ENCODE assay signal across 9 mouse cellular contexts in the genomic region with DNA sequence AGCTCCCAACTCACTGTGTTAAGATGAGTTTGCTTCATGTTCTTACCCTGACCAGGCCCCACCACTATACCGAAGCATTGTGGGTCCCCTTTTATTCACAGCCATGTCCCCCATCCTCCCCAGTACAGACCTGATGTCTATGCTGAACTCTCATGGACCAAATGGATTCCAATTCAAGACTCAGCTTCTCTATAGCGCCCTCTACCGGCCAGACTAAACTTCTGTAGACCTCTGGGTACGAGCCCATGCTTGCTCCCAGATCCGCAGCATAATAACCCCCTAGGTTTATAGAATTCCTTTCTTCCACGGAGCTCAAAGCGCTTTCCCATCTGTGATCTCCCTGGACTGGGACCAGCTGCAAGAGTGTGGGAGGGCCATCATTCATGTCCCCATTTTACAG. TPM values are rescaled to one million over a fixed set of nuclear protein-coding genes. Genes with fewer than 3 reads are reported as not detected.
A peak's percentile ranks its signal among the peaks of the same experiment; 100 is the strongest.
DNase-seq lines count a peak whose midpoint lies in the region; ATAC-seq and TF ChIP-seq lines count a peak whose summit lies in the region.
"Had no signal": no experiment of that assay in that cellular context is flagged by ENCODE, and none has a peak within 500 bp of the region (broad histone marks: within the 10 kb centered on the region; RNA-seq: fewer than 3 reads in every experiment).

No protein-coding gene starts in this region.

- DNase-seq in embryo, embryonic 10 days (ENCODE audit: low spot score), result peak; percentile 76
- DNase-seq in embryo, embryonic 9.5 days (ENCODE audit: extremely low spot score), result no peak
- DNase-seq in midbrain, embryonic 10.5 days (ENCODE audit: low spot score), result peak; percentile 60
- DNase-seq in midbrain, embryonic 11.5 days (ENCODE audit: low spot score, missing footprints), result no peak
- DNase-seq in neural tube, embryonic 11.5 days (ENCODE audit: low spot score), result peak; percentile 48
- DNase-seq in urinary bladder, postnatal 25 days (ENCODE audit: low spot score), result no peak
- DNase-seq in cerebellum, adult 11-12 months, result no peak

- no peaks in the 10 kb centered on the region for H3K9me3 ChIP-seq in midbrain, embryonic 10.5 days (replicated peaks)
- no peaks in the 10 kb centered on the region for H3K9me3 ChIP-seq in midbrain, embryonic 11.5 days (ENCODE audit: control insufficient read depth, low read length)
- no peaks in the 10 kb centered on the region for H3K9me3 ChIP-seq in neural tube, embryonic 11.5 days (ENCODE audit: control insufficient read depth, low read length)

- TF ChIP-seq POLR2A in cortical plate, adult 2 months (IDR thresholded peaks at IDR 0.05; ENCODE audit: extremely low read depth, insufficient read depth, low read length), result no peak

- peaks cover 50% of the 10 kb centered on the region for H3K27me3 ChIP-seq in midbrain, embryonic 10.5 days (ENCODE audit: low read depth, poor library complexity, severe bottlenecking)
- peaks cover 6% of the 10 kb centered on the region; the same call in 1 of the 2 replicates for H3K27me3 ChIP-seq in midbrain, embryonic 11.5 days (ENCODE audit: control insufficient read depth, insufficient read depth, low read length)
- 0 out of 2 replicates have a peak, but pooled peaks cover 8% of the 10 kb centered on the region for H3K27me3 ChIP-seq in neural tube, embryonic 11.5 days (ENCODE audit: control insufficient read depth, insufficient read depth, low read length)
- H3K27me3 ChIP-seq: Patski had no signal

- no peaks in the 10 kb centered on the region for H3K36me3 ChIP-seq in midbrain, embryonic 10.5 days
- H3K36me3 ChIP-seq in midbrain, embryonic 11.5 days (ENCODE audit: control insufficient read depth, insufficient read depth, low read length), result no peaks in the 10 kb centered on the region
- no peaks in the 10 kb centered on the region for H3K36me3 ChIP-seq in neural tube, embryonic 11.5 days (ENCODE audit: control insufficient read depth, insufficient read depth, low read length)

- no peak overlapping the region for H3K4me3 ChIP-seq in midbrain, embryonic 10.5 days
- no peak overlapping the region for H3K4me3 ChIP-seq in midbrain, embryonic 11.5 days (ENCODE audit: low read depth, low read length)
- no peak overlapping the region for H3K4me3 ChIP-seq in cortical plate, adult 2 months (ENCODE audit: insufficient read depth, low read length)
- H3K4me3 ChIP-seq in neural tube, embryonic 11.5 days (ENCODE audit: low read depth, low read length), result no peak overlapping the region

- no peak overlapping the region for H3K4me2 ChIP-seq in midbrain, embryonic 11.5 days
- no peak overlapping the region for H3K4me2 ChIP-seq in neural tube, embryonic 11.5 days (ENCODE audit: low read depth)

- H3K4me1 ChIP-seq in midbrain, embryonic 10.5 days, result peaks cover 45% of the 10 kb centered on the region
- peaks cover 3% of the 10 kb centered on the region; the same call in 1 of the 2 replicates for H3K4me1 ChIP-seq in midbrain, embryonic 11.5 days (ENCODE audit: control insufficient read depth, insufficient read depth, low read length)
- H3K4me1 ChIP-seq in cortical plate, adult 2 months (ENCODE audit: control insufficient read depth, insufficient read depth, low read length), result no peaks in the 10 kb centered on the region
- no peaks in the 10 kb centered on the region for H3K4me1 ChIP-seq in neural tube, embryonic 11.5 days (ENCODE audit: control insufficient read depth, insufficient read depth, low read length)

- no peak for ATAC-seq in midbrain, embryonic 11.5 days (ENCODE audit: low FRiP score)
- ATAC-seq in neural tube, embryonic 11.5 days (ENCODE audit: insufficient read depth, low FRiP score, low TSS enrichment), result no peak
- ATAC-seq: Patski had no signal

- peak; percentile 38; the same call in 1 of the 2 replicates for TF ChIP-seq CTCF in cortical plate, adult 2 months (IDR thresholded peaks at IDR 0.05; ENCODE audit: extremely low read depth, insufficient read depth, low read length)

- no peak overlapping the region for H3K9ac ChIP-seq in midbrain, embryonic 11.5 days (ENCODE audit: low read length)
- H3K9ac ChIP-seq in neural tube, embryonic 11.5 days (ENCODE audit: low read length), result no peak overlapping the region

- 28% methylated on average over 7 of the region's 7 CpGs for WGBS in midbrain, embryonic 10.5 days
- 29% methylated on average over 7 of the region's 7 CpGs for WGBS in midbrain, embryonic 11.5 days
- 31% methylated on average over 7 of the region's 7 CpGs for WGBS in neural tube, embryonic 11.5 days

- no peak overlapping the region for H3K27ac ChIP-seq in midbrain, embryonic 10.5 days (replicated peaks)
- no peak overlapping the region for H3K27ac ChIP-seq in midbrain, embryonic 11.5 days (ENCODE audit: low read depth, low read length)
- H3K27ac ChIP-seq in cortical plate, adult 2 months (ENCODE audit: insufficient read depth, low read length), result no peak overlapping the region
- H3K27ac ChIP-seq in neural tube, embryonic 11.5 days (ENCODE audit: low read depth, low read length), result no peak overlapping the region

RNA-seq across cellular contexts. Expression of a gene that starts 7.2 kb away (rescaled TPM):
- 0.70 and 1.2 TPM in 2 replicates for polyA plus RNA-seq in midbrain, embryonic 10.5 days (2016; fragmentation: Nextera tagmentation; extraction: Ambion mirVana)
- 2.2 and 2.9 TPM in 2 replicates for polyA plus RNA-seq in midbrain, embryonic 11.5 days (2014; fragmentation: Nextera tagmentation; extraction: Ambion mirVana)
- 3.2 and 3.3 TPM in 2 replicates for polyA plus RNA-seq in cortical plate, adult 2 months (2012; rRNA removed)
- 0.34 and 0.85 TPM in 2 replicates for polyA plus RNA-seq in neural tube, embryonic 11.5 days (2014; fragmentation: Nextera tagmentation; extraction: Ambion mirVana)

RNA-seq across cellular contexts. Expression of a gene that starts 37.7 kb away (rescaled TPM):
- polyA plus RNA-seq in midbrain, embryonic 10.5 days (2016; fragmentation: Nextera tagmentation; extraction: Ambion mirVana), result not detected in 2 replicates
- not detected in 2 replicates for polyA plus RNA-seq in midbrain, embryonic 11.5 days (2014; fragmentation: Nextera tagmentation; extraction: Ambion mirVana)
- not detected in 2 replicates for polyA plus RNA-seq in cortical plate, adult 2 months (2012; rRNA removed)
- 0.09 TPM in 1 of 2 replicates, not detected in the other for polyA plus RNA-seq in neural tube, embryonic 11.5 days (2014; fragmentation: Nextera tagmentation; extraction: Ambion mirVana)

RNA-seq across cellular contexts. Expression of a gene that starts 55.0 kb away (rescaled TPM):
- polyA plus RNA-seq in midbrain, embryonic 10.5 days (2016; fragmentation: Nextera tagmentation; extraction: Ambion mirVana), result not detected in 2 replicates
- polyA plus RNA-seq in midbrain, embryonic 11.5 days (2014; fragmentation: Nextera tagmentation; extraction: Ambion mirVana), result not detected in 2 replicates
- polyA plus RNA-seq in cortical plate, adult 2 months (2012; rRNA removed), result 0.32 TPM in 1 of 2 replicates, not detected in the other
- not detected in 2 replicates for polyA plus RNA-seq in neural tube, embryonic 11.5 days (2014; fragmentation: Nextera tagmentation; extraction: Ambion mirVana)

RNA-seq across cellular contexts. Expression of a gene that starts 59.7 kb away (rescaled TPM):
- polyA plus RNA-seq in midbrain, embryonic 10.5 days (2016; fragmentation: Nextera tagmentation; extraction: Ambion mirVana), result not detected in 2 replicates
- polyA plus RNA-seq in midbrain, embryonic 11.5 days (2014; fragmentation: Nextera tagmentation; extraction: Ambion mirVana), result not detected in 2 replicates
- 0.21 and 0.23 TPM in 2 replicates for polyA plus RNA-seq in cortical plate, adult 2 months (2012; rRNA removed)
- polyA plus RNA-seq in neural tube, embryonic 11.5 days (2014; fragmentation: Nextera tagmentation; extraction: Ambion mirVana), result 0.11 TPM in 1 of 2 replicates, not detected in the other

RNA-seq across cellular contexts. Expression of a gene that starts 59.8 kb away (rescaled TPM):
- polyA plus RNA-seq in midbrain, embryonic 10.5 days (2016; fragmentation: Nextera tagmentation; extraction: Ambion mirVana), result 3.6 and 3.7 TPM in 2 replicates
- 2.2 and 2.5 TPM in 2 replicates for polyA plus RNA-seq in midbrain, embryonic 11.5 days (2014; fragmentation: Nextera tagmentation; extraction: Ambion mirVana)
- polyA plus RNA-seq in cortical plate, adult 2 months (2012; rRNA removed), result 1.2 and 1.3 TPM in 2 replicates
- 1.6 and 2.5 TPM in 2 replicates for polyA plus RNA-seq in neural tube, embryonic 11.5 days (2014; fragmentation: Nextera tagmentation; extraction: Ambion mirVana)

Comparison
In these comparisons a context has a peak if more than half of its experiments do, and no peak if none do; other contexts are left out.
1. DNase-seq: peak in embryo, embryonic 10 days (single experiment), midbrain, embryonic 10.5 days (single experiment) and neural tube, embryonic 11.5 days (single experiment); none in embryo, embryonic 9.5 days (single experiment), midbrain, embryonic 11.5 days (single experiment), urinary bladder, postnatal 25 days (single experiment) and cerebellum, adult 11-12 months (single experiment).